Mouse (Mus musculus) liver, embryonic 14.5 days (tissue): Measurements from ENCODE around the gene Olfr12.

ENCODE experiments used
- CTCF ChIP-seq: IDR thresholded peaks from 2 replicates; pipeline ENCODE4 v1.5.1; 2016; ENCODE audit warnings: antibody characterized with exemption, low read depth, control low read depth
- EP300 ChIP-seq: IDR thresholded peaks from 2 replicates; pipeline ENCODE4 v1.6.1; 2016; ENCODE audit warnings: antibody characterized with exemption, low read depth

GRCm38 (mm10) chr1:92613175-92613574 lies 4.4 kb upstream of the Olfr12 start:
- no peak for TF ChIP-seq EP300
- TF ChIP-seq CTCF = no peak
